Mouse (Mus musculus) thymus, adult 2 months (tissue): ENCODE measurements around the gene Bbof1. TPM values are rescaled to one million over a fixed set of nuclear protein-coding genes. Genes with fewer than 3 reads are reported as not detected.

Source experiments
- DNase-seq: peaks from one replicate; pipeline ENCODE4 v3.0.0; 2021
- H3K27ac ChIP-seq: fragments of 200-500 bp; 2 replicates; pipeline ENCODE4 v1.5.1; 2012; ENCODE audit warnings: low read length, control low read depth; ENCODE audit not compliant: control insufficient read depth, insufficient read depth
- H3K27me3 ChIP-seq: fragments of 200-500 bp; 2 replicates; pipeline ENCODE4 v1.6.1; 2012; ENCODE audit warnings: mild to moderate bottlenecking, low read length, moderate library complexity, mixed read lengths; ENCODE audit not compliant: control insufficient read depth, insufficient read depth
- H3K36me3 ChIP-seq: fragments of 200-500 bp; 2 replicates; pipeline ENCODE4 v1.6.1; 2012; ENCODE audit warnings: mild to moderate bottlenecking, low read length, moderate library complexity; ENCODE audit not compliant: control insufficient read depth, insufficient read depth
- H3K4me1 ChIP-seq: fragments of 200-500 bp; replicated peaks from 2 replicates; pipeline ENCODE4 v1.6.1; 2012; ENCODE audit warnings: low read length; ENCODE audit not compliant: control insufficient read depth, insufficient read depth
- H3K4me3 ChIP-seq: fragments of 200-500 bp; 2 replicates; pipeline ENCODE4 v1.5.1; 2012; ENCODE audit warnings: mild to moderate bottlenecking, low read length, control low read depth, moderate library complexity; ENCODE audit not compliant: control insufficient read depth, insufficient read depth
- CTCF ChIP-seq: fragments of 200-500 bp; IDR thresholded peaks from 2 replicates; pipeline ENCODE4 v1.5.1; 2012; ENCODE audit warnings: mild to moderate bottlenecking, control low read depth, low read length, moderate library complexity, borderline replicate concordance; ENCODE audit not compliant: control insufficient read depth, poor library complexity, insufficient read depth; ENCODE audit errors: extremely low read depth
- POLR2A ChIP-seq: fragments of 200-500 bp; IDR thresholded peaks from 2 replicates; pipeline ENCODE4 v1.6.1; 2012; ENCODE audit warnings: mild to moderate bottlenecking, low read length, control low read depth, moderate library complexity; ENCODE audit not compliant: control insufficient read depth, poor library complexity, insufficient read depth; ENCODE audit errors: extremely low read depth
- WGBS: fragments of 180-500 bp; shearing (Covaris S2); methylation state at CpG from one replicate; pipeline ENCODE4 v1.1.7; 2018; 5-methylcytosine and 5-hydroxymethylcytosine counted together
- polyA plus RNA-seq: library from polyadenylated mRNA; depleted of rRNA; stranded (reverse); fragments of >200 nt; gene quantifications from 2 replicates; pipeline ENCODE4 v1.2.3, GENCODE M21; 2012; rRNA removed

Gene Bbof1
- 0.42 and 0.73 TPM in 2 replicates for polyA plus RNA-seq

DNA sequence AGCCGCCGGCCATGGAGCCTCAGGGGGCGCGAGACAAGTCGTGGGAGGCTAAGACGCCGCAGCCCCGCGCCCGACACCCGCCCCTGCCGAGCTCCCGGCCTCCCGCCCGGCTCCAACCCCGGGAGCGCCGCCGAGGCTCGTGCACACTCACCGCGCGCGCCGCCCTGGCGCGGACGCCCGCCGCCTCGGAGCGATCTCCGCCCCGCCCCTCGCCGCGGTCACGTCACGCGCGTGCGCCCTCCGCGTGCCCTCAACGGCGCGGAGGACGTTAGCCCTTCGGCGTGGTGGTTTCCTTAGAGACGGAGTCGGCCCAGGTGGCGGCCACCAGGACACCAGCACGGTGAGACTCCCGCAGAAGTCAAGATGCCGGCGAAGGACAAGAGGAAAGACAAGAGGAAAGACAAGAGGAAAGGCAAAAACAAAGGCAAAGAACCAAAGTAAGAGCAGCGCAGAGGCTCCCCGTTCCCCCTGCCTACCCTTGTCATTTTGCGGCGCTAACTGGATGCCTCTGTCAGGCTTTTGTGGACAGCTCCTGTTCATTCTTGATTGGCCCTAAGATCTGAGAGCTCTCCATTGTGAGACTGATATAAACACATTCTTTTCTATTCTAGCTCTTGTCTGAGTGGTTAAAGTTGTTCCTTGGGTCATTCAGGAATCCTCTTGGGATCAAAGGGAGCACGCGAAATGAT, at the start of gene Bbof1, which contains the start of gene Entpd5:
Gene Bbof1 (plus strand): TSS at position 253 of the 689 bp plus-strand sequence.
Gene Entpd5 (minus strand): TSS at position 211 of the 689 bp plus-strand sequence.
- WGBS: 3% methylated on average over 63 of the region's 63 CpGs
- TF ChIP-seq CTCF (peak; percentile 38; the same call in 1 of the 2 replicates), POLR2A (peak; percentile 90)

GRCm38 (mm10) chr12:84361555-84362489, 47.0 kb upstream of the Bbof1 start, which contains the start of the genes Coq6 and Fam161b:
Gene Coq6, plus strand, starts transcription at chr12:84361657.
Gene Fam161b, minus strand, starts transcription at chr12:84361833.
- TF ChIP-seq CTCF (no peak), POLR2A (peak; percentile 63)
- no peaks in the 10 kb centered on the region for H3K27me3 ChIP-seq
- peak; percentile 94 for DNase-seq
- H3K27ac ChIP-seq: no peak within 1 kb of the TSS
- peak within 1 kb of the TSS; percentile 70 for H3K4me3 ChIP-seq
- peaks cover 3% of the 10 kb centered on the region for H3K4me1 ChIP-seq
- WGBS: under 1% methylated on average over 51 of the region's 51 CpGs
- H3K36me3 ChIP-seq: no peaks in the 10 kb centered on the region

More for the DNA sequence above, at the start of gene Bbof1, which contains the start of gene Entpd5:
- DNase-seq: peak; percentile 92
- Histone ChIP-seq H3K36me3 (no peaks in the 10 kb centered on the region), H3K27ac (peak within 1 kb of the TSS; percentile 86), H3K4me3 (peak within 1 kb of the TSS; percentile 75), H3K4me1 (peaks cover 10% of the 10 kb centered on the region), H3K27me3 (no peaks in the 10 kb centered on the region)

DNA sequence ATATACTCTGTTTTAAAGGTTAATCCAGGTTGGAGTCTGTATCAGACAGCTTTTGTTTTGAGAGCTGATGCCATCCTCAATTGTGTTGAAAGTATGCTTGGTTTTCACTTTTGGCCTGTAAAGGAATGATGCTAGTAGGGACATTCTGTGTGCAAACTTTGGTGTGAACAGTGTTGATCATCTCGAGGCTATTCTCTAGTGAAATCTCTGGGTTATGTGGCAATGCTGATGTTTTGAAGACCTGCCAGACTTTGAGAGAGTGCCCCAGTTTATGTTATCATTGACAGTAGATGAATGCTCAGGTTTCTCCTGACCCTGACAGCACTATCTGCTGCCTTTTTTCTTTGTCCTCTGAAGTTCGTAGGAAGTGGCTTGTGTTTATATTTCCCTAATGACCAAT, 46.0 kb upstream of the Bbof1 start:
- Histone ChIP-seq H3K27me3 (no peaks in the 10 kb centered on the region), H3K4me1 (peaks cover 3% of the 10 kb centered on the region), H3K4me3 (no peak overlapping the region), H3K36me3 (no peaks in the 10 kb centered on the region), H3K27ac (no peak overlapping the region)
- 70% methylated on average over 2 of the region's 2 CpGs for WGBS
- no peak for DNase-seq
- no peak for TF ChIP-seq CTCF
- TF ChIP-seq POLR2A: no peak

DNA sequence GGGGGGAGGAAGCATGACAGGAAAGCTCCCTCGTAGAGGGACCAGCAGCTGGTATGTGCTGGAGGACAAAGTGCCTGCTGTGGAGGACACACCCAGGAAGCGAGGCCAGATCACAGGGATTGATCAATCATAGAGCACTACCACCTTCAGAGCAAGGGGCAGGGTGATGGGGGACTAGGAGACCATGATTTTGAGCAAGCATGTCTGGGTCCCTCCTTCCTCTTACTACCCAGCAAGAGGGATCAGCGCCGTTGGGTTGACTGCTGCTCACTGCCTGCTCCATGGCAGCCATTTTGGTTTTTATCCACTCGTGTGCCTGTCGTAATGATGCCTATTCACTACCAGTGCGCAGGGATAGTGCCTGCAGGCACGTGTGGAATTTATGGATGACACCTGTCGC, 44.6 kb upstream of the Bbof1 start:
- no peak for DNase-seq
- TF ChIP-seq POLR2A (no peak), CTCF (no peak)
- WGBS: 92% methylated on average over 9 of the region's 9 CpGs
- no peaks in the 10 kb centered on the region for H3K27me3 ChIP-seq
- H3K4me3 ChIP-seq: no peak overlapping the region
- no peaks in the 10 kb centered on the region for H3K36me3 ChIP-seq
- peaks cover 3% of the 10 kb centered on the region for H3K4me1 ChIP-seq
- no peak overlapping the region for H3K27ac ChIP-seq

GRCm38 (mm10) chr12:84365137-84365536, 43.7 kb upstream of the Bbof1 start:
- WGBS: 95% methylated on average over 6 of the region's 6 CpGs
- H3K4me3 ChIP-seq: no peak overlapping the region
- H3K27ac ChIP-seq: no peak overlapping the region
- DNase-seq: no peak
- no peaks in the 10 kb centered on the region for H3K27me3 ChIP-seq
- no peaks in the 10 kb centered on the region for H3K36me3 ChIP-seq
- no peak for TF ChIP-seq CTCF
- TF ChIP-seq POLR2A: no peak
- H3K4me1 ChIP-seq: peaks cover 3% of the 10 kb centered on the region

- Histone ChIP-seq H3K27ac (no peak overlapping the region), H3K27me3 (no peaks in the 10 kb centered on the region), H3K4me3 (no peak overlapping the region), H3K36me3 (peaks cover 16% of the 10 kb centered on the region), H3K4me1 (peaks cover 3% of the 10 kb centered on the region)
- WGBS: 92% methylated on average over 9 of the region's 9 CpGs
- DNase-seq: no peak
- TF ChIP-seq POLR2A (no peak), CTCF (no peak)
These were observed 41.9 kb upstream of the Bbof1 start for GRCm38 (mm10) chr12:84366971-84367370.
